Mouse (Mus musculus): Measurements from ENCODE around the gene Dnajc11. TPM values are rescaled to one million over a fixed set of nuclear protein-coding genes. Genes with fewer than 3 reads are reported as not detected.

Gene Dnajc11
- polyA plus RNA-seq, 1 experiment, result 58.5 TPM

DNA sequence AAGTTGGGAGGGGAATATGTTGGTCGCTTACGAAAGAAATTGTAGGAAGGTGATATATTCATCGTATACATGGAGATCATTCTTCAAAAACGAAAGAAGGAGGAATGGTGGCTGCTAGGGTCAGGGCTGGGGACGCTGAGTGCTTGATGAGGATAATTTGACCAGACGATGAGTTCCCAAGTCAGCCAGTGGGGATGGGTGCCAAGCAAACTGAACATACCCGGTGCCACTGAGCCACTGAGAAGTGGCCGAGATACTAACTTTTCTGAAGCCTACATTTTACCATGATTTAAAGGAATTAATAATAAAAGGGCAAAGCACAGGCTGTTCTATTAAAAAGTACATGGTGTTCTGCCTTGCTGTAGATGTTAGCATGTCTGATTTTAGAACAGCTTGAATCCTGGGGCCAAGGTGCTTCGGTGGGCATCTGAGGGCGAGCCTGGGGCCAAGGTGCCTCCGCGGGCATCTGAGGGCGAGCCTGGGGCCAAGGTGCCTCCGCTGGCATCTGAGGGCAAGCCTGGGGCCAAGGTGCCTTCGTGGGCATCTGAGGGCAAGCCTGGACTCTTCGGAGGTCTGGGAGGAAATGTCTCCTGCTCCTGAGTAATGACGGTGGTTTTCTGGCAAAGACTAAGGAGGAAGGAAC is 31.3 kb upstream of the Dnajc11 start:
- TF ChIP-seq CTCF (IDR thresholded peaks at IDR 0.05; ENCODE audit: extremely low read depth, insufficient read depth, low read length) (no peak), POLR2A (IDR thresholded peaks at IDR 0.05; ENCODE audit: extremely low read depth, insufficient read depth, low read length) (no peak)
- Histone ChIP-seq H3K4me3 (ENCODE audit: insufficient read depth, low read length) (no peak overlapping the region), H3K27ac (ENCODE audit: insufficient read depth, low read length) (no peak overlapping the region), H3K4me1 (ENCODE audit: control insufficient read depth, insufficient read depth, low read length) (0 out of 2 replicates have a peak, but pooled peaks cover 2% of the 10 kb centered on the region)

DNA sequence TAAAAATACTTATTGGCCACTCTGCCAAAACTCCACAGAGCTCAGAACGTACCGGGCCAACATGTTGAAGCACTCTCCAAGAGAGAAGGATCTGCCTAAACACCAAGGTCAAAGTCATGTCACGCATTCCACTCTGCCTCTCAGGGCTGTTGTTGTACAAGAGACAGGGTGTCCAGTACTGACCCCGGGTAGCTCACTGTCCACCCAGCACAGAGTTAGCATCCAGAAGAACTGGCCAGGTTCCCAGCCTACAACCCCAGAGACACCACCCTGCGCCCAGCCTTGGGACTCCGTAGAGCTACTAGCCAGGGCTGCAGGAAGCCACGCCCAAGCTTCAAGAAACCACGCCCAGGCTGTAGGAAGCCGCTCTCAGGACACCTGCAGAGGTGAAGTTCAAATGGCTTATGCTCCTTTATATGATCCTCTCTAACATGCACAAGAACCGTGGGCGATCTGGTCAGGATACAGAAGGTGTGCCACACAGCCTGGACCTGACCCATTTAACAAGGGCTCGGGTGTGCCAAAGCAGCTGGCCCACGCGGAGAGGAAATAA is 30.7 kb upstream of the Dnajc11 start:
- Histone ChIP-seq H3K4me1 (ENCODE audit: control insufficient read depth, insufficient read depth, low read length) (0 out of 2 replicates have a peak, but pooled peaks cover 2% of the 10 kb centered on the region), H3K27ac (ENCODE audit: insufficient read depth, low read length) (no peak overlapping the region), H3K4me3 (ENCODE audit: insufficient read depth, low read length) (no peak overlapping the region)
- TF ChIP-seq CTCF (IDR thresholded peaks at IDR 0.05; ENCODE audit: extremely low read depth, insufficient read depth, low read length) (no peak), POLR2A (IDR thresholded peaks at IDR 0.05; ENCODE audit: extremely low read depth, insufficient read depth, low read length) (no peak)

DNA sequence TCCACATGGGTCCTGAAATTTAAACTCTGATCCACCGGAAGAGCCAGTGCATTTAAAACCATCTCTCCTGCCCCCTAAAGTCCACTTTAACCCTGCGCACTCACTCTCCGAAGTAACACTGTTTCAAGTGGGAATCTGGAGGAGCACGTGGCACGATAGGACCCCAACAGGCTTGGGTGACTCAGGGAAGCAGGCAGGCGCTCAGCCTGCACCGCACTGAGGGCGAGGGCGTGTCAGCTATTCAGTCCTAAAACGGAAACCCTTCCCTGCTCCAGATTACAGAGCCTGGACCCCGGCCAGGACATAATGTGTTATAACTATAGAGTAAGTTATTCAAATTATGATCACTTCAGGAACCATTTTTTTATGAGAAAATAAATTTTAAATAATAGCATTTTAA is 29.4 kb upstream of the Dnajc11 start:
- no peak overlapping the region for H3K4me3 ChIP-seq (ENCODE audit: insufficient read depth, low read length)
- no peak overlapping the region for H3K27ac ChIP-seq (ENCODE audit: insufficient read depth, low read length)
- TF ChIP-seq CTCF (IDR thresholded peaks at IDR 0.05; ENCODE audit: extremely low read depth, insufficient read depth, low read length), result no peak
- no peak for TF ChIP-seq POLR2A (IDR thresholded peaks at IDR 0.05; ENCODE audit: extremely low read depth, insufficient read depth, low read length)
- H3K4me1 ChIP-seq (ENCODE audit: control insufficient read depth, insufficient read depth, low read length), result 0 out of 2 replicates have a peak, but pooled peaks cover 2% of the 10 kb centered on the region

DNA sequence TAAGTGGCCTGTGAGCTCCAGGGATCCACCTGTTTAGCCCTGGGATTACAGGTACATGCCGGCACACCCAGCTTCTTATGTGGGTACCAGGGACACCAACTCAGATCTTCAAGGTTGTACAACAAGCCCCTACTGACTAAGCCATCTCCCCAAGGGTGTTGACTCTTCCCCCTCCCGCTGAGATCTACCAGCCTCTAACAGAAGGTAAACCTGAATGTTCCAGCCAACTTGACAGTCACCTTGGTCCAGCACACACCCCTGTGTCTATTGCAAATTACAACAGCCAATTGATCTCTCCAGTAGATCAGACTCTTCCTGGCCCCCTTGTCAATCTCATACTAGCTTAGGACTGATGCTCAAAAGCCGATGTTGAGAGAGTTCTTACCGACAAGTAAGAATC is 27.9 kb upstream of the Dnajc11 start:
- Histone ChIP-seq H3K4me3 (ENCODE audit: insufficient read depth, low read length) (no peak overlapping the region), H3K27ac (ENCODE audit: insufficient read depth, low read length) (no peak overlapping the region), H3K4me1 (ENCODE audit: control insufficient read depth, insufficient read depth, low read length) (0 out of 2 replicates have a peak, but pooled peaks cover 2% of the 10 kb centered on the region)
- TF ChIP-seq POLR2A (IDR thresholded peaks at IDR 0.05; ENCODE audit: extremely low read depth, insufficient read depth, low read length), result no peak
- TF ChIP-seq CTCF (IDR thresholded peaks at IDR 0.05; ENCODE audit: extremely low read depth, insufficient read depth, low read length), result no peak

- Histone ChIP-seq H3K27ac (ENCODE audit: insufficient read depth, low read length) (no peak overlapping the region), H3K4me3 (ENCODE audit: insufficient read depth, low read length) (no peak overlapping the region)
- no peak for TF ChIP-seq CTCF (IDR thresholded peaks at IDR 0.05; ENCODE audit: extremely low read depth, insufficient read depth, low read length)
- no peak for TF ChIP-seq POLR2A (IDR thresholded peaks at IDR 0.05; ENCODE audit: extremely low read depth, insufficient read depth, low read length)
These were observed 25.7 kb upstream of the Dnajc11 start for GRCm38 (mm10) chr4:151907577-151908343.

GRCm38 (mm10) chr4:151908809-151909208 is 24.7 kb upstream of the Dnajc11 start:
- TF ChIP-seq CTCF (IDR thresholded peaks at IDR 0.05; ENCODE audit: extremely low read depth, insufficient read depth, low read length) (no peak), POLR2A (IDR thresholded peaks at IDR 0.05; ENCODE audit: extremely low read depth, insufficient read depth, low read length) (no peak)
- Histone ChIP-seq H3K4me3 (ENCODE audit: insufficient read depth, low read length) (no peak overlapping the region), H3K27ac (ENCODE audit: insufficient read depth, low read length) (no peak overlapping the region), H3K4me1 (ENCODE audit: control insufficient read depth, insufficient read depth, low read length) (0 out of 2 replicates have a peak, but pooled peaks cover 2% of the 10 kb centered on the region)

More at GRCm38 (mm10) chr4:151907577-151908343, 25.7 kb upstream of the Dnajc11 start:
- 0 out of 2 replicates have a peak, but pooled peaks cover 2% of the 10 kb centered on the region for H3K4me1 ChIP-seq (ENCODE audit: control insufficient read depth, insufficient read depth, low read length)

- Histone ChIP-seq H3K4me3 (ENCODE audit: insufficient read depth, low read length) (no peak overlapping the region), H3K4me1 (ENCODE audit: control insufficient read depth, insufficient read depth, low read length) (0 out of 2 replicates have a peak, but pooled peaks cover 1% of the 10 kb centered on the region), H3K27ac (ENCODE audit: insufficient read depth, low read length) (no peak overlapping the region)
- TF ChIP-seq CTCF (IDR thresholded peaks at IDR 0.05; ENCODE audit: extremely low read depth, insufficient read depth, low read length) (no peak), POLR2A (IDR thresholded peaks at IDR 0.05; ENCODE audit: extremely low read depth, insufficient read depth, low read length) (no peak)
These were observed 17.2 kb upstream of the Dnajc11 start for GRCm38 (mm10) chr4:151916271-151916670.

DNA sequence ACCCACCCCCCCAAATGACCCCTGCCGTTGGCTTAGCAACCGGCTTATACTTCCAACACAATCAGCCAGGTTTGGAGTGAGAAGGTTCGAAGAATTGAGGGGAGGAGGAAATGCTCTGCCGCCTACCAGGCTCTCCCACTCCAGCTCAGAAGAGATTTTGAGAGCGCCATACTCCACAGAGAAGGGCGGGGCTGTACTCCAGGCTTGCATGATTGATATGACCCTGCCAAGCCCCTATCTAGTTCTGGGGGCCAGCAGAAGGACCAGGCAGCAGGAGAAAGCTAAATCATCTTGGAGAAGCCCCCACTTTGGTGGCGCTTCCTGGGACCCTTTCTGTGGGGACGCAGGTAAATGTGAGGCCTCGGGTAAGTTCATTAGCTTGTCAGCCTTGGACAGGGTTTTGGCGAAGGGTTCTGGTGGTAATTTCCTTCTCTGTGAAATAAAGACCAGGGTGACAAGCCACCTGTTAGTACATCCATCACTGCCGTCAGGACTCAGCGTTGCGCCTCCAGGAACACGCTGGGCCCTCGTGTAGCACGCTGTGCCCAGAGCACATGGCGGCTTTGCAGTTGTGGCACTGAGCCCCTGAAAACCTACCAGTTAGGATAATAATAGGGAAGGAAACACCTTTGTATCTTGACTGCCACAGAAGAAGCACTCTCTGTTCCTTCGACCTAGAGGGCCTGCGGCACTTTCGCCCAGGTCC is 14.2 kb upstream of the Dnajc11 start:
- no peak for TF ChIP-seq POLR2A (IDR thresholded peaks at IDR 0.05; ENCODE audit: extremely low read depth, insufficient read depth, low read length)
- TF ChIP-seq CTCF (IDR thresholded peaks at IDR 0.05; ENCODE audit: extremely low read depth, insufficient read depth, low read length), result no peak
- no peak overlapping the region for H3K27ac ChIP-seq (ENCODE audit: insufficient read depth, low read length)

More for the DNA sequence above, 14.2 kb upstream of the Dnajc11 start:
- Histone ChIP-seq H3K4me3 (ENCODE audit: insufficient read depth, low read length) (no peak overlapping the region), H3K4me1 (ENCODE audit: control insufficient read depth, insufficient read depth, low read length) (0 out of 2 replicates have a peak, but pooled peaks cover 1% of the 10 kb centered on the region)

All from cortical plate, adult 2 months (tissue).